ENCODE assay signal across 8 mouse cellular contexts in genomic region chr4:148038079-148038599, GRCm38 (mm10). TPM values are rescaled to one million over a fixed set of nuclear protein-coding genes. Genes with fewer than 3 reads are reported as not detected.
DNase-seq lines count a peak whose midpoint lies in the region; ATAC-seq and TF ChIP-seq lines count a peak whose summit lies in the region.

No protein-coding gene starts in this region.

- H3K9ac ChIP-seq in lung, embryonic 14.5 days, result peak overlapping the region; percentile 71
- peak overlapping the region; percentile 60 for H3K9ac ChIP-seq in embryonic facial prominence, embryonic 15.5 days
- H3K9ac ChIP-seq in intestine, postnatal 0 days (ENCODE audit: low read depth, low read length), result peak overlapping the region; percentile 53
- peak overlapping the region; percentile 81 for H3K9ac ChIP-seq in neural tube, embryonic 15.5 days (replicated peaks)

- no peak for TF ChIP-seq CTCF in lung, embryonic 14.5 days (IDR thresholded peaks at IDR 0.05; ENCODE audit: low read depth)
- TF ChIP-seq CTCF in intestine, postnatal 0 days (IDR thresholded peaks at IDR 0.05; ENCODE audit: low read depth), result peak; percentile 17; the same call in 1 of the 2 replicates

- no peak for ATAC-seq in lung, embryonic 14.5 days (ENCODE audit: insufficient read depth)
- ATAC-seq in embryonic facial prominence, embryonic 15.5 days (ENCODE audit: insufficient number of reproducible peaks, low FRiP score, low TSS enrichment, low read depth), result 0 out of 2 replicates have a peak, but pooled peaks have one; percentile 0
- no peak for ATAC-seq in intestine, postnatal 0 days
- peak; percentile 3 for ATAC-seq in neural tube, embryonic 15.5 days (ENCODE audit: low FRiP score)

- peak overlapping the region; percentile 58; the same call in 1 of the 2 replicates for H3K27ac ChIP-seq in lung, embryonic 14.5 days (ENCODE audit: low read depth)
- peak overlapping the region; percentile 86 for H3K27ac ChIP-seq in embryonic facial prominence, embryonic 15.5 days (replicated peaks)
- peak overlapping the region; percentile 82 for H3K27ac ChIP-seq in intestine, postnatal 0 days (ENCODE audit: low read depth, low read length)
- H3K27ac ChIP-seq in neural tube, embryonic 15.5 days (replicated peaks), result peak overlapping the region; percentile 94

- DNase-seq in lung, embryonic 14.5 days, result no peak
- DNase-seq in lung, postnatal 14 days, result no peak
- DNase-seq in right cerebral cortex, adult 18-20 months, result no peak
- DNase-seq in urinary bladder, postnatal 25 days (ENCODE audit: low spot score), result no peak
- DNase-seq in kidney, postnatal 25 days, result no peak

- H3K4me2 ChIP-seq in lung, embryonic 14.5 days, result peak overlapping the region; percentile 72
- H3K4me2 ChIP-seq in embryonic facial prominence, embryonic 15.5 days (replicated peaks), result peak overlapping the region; percentile 82
- peak overlapping the region; percentile 92 for H3K4me2 ChIP-seq in intestine, postnatal 0 days (replicated peaks; ENCODE audit: low read depth)
- peak overlapping the region; percentile 65 for H3K4me2 ChIP-seq in neural tube, embryonic 15.5 days

- peaks cover 23% of the 10 kb centered on the region for H3K4me1 ChIP-seq in lung, embryonic 14.5 days (ENCODE audit: insufficient read depth)
- peaks cover 45% of the 10 kb centered on the region for H3K4me1 ChIP-seq in embryonic facial prominence, embryonic 15.5 days
- H3K4me1 ChIP-seq in intestine, postnatal 0 days (replicated peaks; ENCODE audit: control insufficient read depth, insufficient read depth, low read length), result peaks cover 15% of the 10 kb centered on the region; the same call in 1 of the 2 replicates
- peaks cover 52% of the 10 kb centered on the region for H3K4me1 ChIP-seq in neural tube, embryonic 15.5 days

- H3K27me3 ChIP-seq in lung, embryonic 14.5 days (ENCODE audit: insufficient read depth, low read length), result no peaks in the 10 kb centered on the region
- no peaks in the 10 kb centered on the region for H3K27me3 ChIP-seq in embryonic facial prominence, embryonic 15.5 days
- H3K27me3 ChIP-seq in intestine, postnatal 0 days (replicated peaks; ENCODE audit: control insufficient read depth, insufficient read depth, low read length), result no peaks in the 10 kb centered on the region
- H3K27me3 ChIP-seq in neural tube, embryonic 15.5 days (replicated peaks), result no peaks in the 10 kb centered on the region

- H3K4me3 ChIP-seq in lung, embryonic 14.5 days (ENCODE audit: low read depth, low read length), result peak overlapping the region; percentile 74
- H3K4me3 ChIP-seq in embryonic facial prominence, embryonic 15.5 days (replicated peaks), result peak overlapping the region; percentile 84
- peak overlapping the region; percentile 80 for H3K4me3 ChIP-seq in intestine, postnatal 0 days (ENCODE audit: low read depth, low read length)
- peak overlapping the region; percentile 92 for H3K4me3 ChIP-seq in neural tube, embryonic 15.5 days (replicated peaks)

- H3K9me3 ChIP-seq in lung, embryonic 14.5 days (ENCODE audit: low read depth, low read length), result no peaks in the 10 kb centered on the region
- no peaks in the 10 kb centered on the region for H3K9me3 ChIP-seq in embryonic facial prominence, embryonic 15.5 days (replicated peaks)
- no peaks in the 10 kb centered on the region for H3K9me3 ChIP-seq in intestine, postnatal 0 days (ENCODE audit: control insufficient read depth)
- H3K9me3 ChIP-seq in neural tube, embryonic 15.5 days (replicated peaks), result no peaks in the 10 kb centered on the region

- peaks cover 13% of the 10 kb centered on the region; the same call in 1 of the 2 replicates for H3K36me3 ChIP-seq in lung, embryonic 14.5 days (ENCODE audit: insufficient read depth)
- peaks cover 11% of the 10 kb centered on the region; the same call in 1 of the 2 replicates for H3K36me3 ChIP-seq in embryonic facial prominence, embryonic 15.5 days
- no peaks in the 10 kb centered on the region for H3K36me3 ChIP-seq in intestine, postnatal 0 days (ENCODE audit: control insufficient read depth, insufficient read depth)
- H3K36me3 ChIP-seq in neural tube, embryonic 15.5 days, result peaks cover 14% of the 10 kb centered on the region

- 6% methylated on average over 26 of the region's 26 CpGs for WGBS in lung, embryonic 14.5 days
- 7% methylated on average over 26 of the region's 26 CpGs for WGBS in embryonic facial prominence, embryonic 15.5 days
- WGBS in intestine, postnatal 0 days, result 6% methylated on average over 24 of the region's 26 CpGs
- WGBS in neural tube, embryonic 15.5 days, result 7% methylated on average over 26 of the region's 26 CpGs

RNA-seq across cellular contexts. Expression of gene Clcn6, which starts 0.5 kb away (rescaled TPM):
- polyA plus RNA-seq in lung, embryonic 14.5 days (2014; fragmentation: Nextera tagmentation; extraction: Ambion mirVana), result 3.6 and 4.2 TPM in 2 replicates
- 6.3 and 7.6 TPM in 2 replicates for polyA plus RNA-seq in embryonic facial prominence, embryonic 15.5 days (2015; fragmentation: Nextera tagmentation; extraction: Ambion mirVana)
- polyA plus RNA-seq in intestine, postnatal 0 days (2015; fragmentation: Nextera tagmentation; extraction: Ambion mirVana), result 2.5 and 3.1 TPM in 2 replicates
- 28.0 and 29.0 TPM in 2 replicates for polyA plus RNA-seq in neural tube, embryonic 15.5 days (2015; fragmentation: Nextera tagmentation; extraction: Ambion mirVana)

RNA-seq across cellular contexts. Expression of gene Mthfr, which starts 0.7 kb away (rescaled TPM):
- polyA plus RNA-seq in lung, embryonic 14.5 days (2014; fragmentation: Nextera tagmentation; extraction: Ambion mirVana), result 18.7 and 20.4 TPM in 2 replicates
- polyA plus RNA-seq in embryonic facial prominence, embryonic 15.5 days (2015; fragmentation: Nextera tagmentation; extraction: Ambion mirVana), result 21.3 and 24.9 TPM in 2 replicates
- polyA plus RNA-seq in intestine, postnatal 0 days (2015; fragmentation: Nextera tagmentation; extraction: Ambion mirVana), result 11.7 and 12.6 TPM in 2 replicates
- 16.5 and 17.3 TPM in 2 replicates for polyA plus RNA-seq in neural tube, embryonic 15.5 days (2015; fragmentation: Nextera tagmentation; extraction: Ambion mirVana)

RNA-seq across cellular contexts. Expression of gene Nppa, which starts 37.6 kb away (rescaled TPM):
- polyA plus RNA-seq in lung, embryonic 14.5 days (2014; fragmentation: Nextera tagmentation; extraction: Ambion mirVana), result 17.4 TPM in 1 of 2 replicates, not detected in the other
- 0.42 and 0.43 TPM in 2 replicates for polyA plus RNA-seq in embryonic facial prominence, embryonic 15.5 days (2015; fragmentation: Nextera tagmentation; extraction: Ambion mirVana)
- 1.4 TPM in 2 replicates for polyA plus RNA-seq in intestine, postnatal 0 days (2015; fragmentation: Nextera tagmentation; extraction: Ambion mirVana)
- polyA plus RNA-seq in neural tube, embryonic 15.5 days (2015; fragmentation: Nextera tagmentation; extraction: Ambion mirVana), result 1.6 and 1.7 TPM in 2 replicates

RNA-seq across cellular contexts. Expression of gene Agtrap, which starts 49.7 kb away (rescaled TPM):
- 11.6 and 14.2 TPM in 2 replicates for polyA plus RNA-seq in lung, embryonic 14.5 days (2014; fragmentation: Nextera tagmentation; extraction: Ambion mirVana)
- polyA plus RNA-seq in embryonic facial prominence, embryonic 15.5 days (2015; fragmentation: Nextera tagmentation; extraction: Ambion mirVana), result 14.2 and 15.6 TPM in 2 replicates
- 27.7 and 31.3 TPM in 2 replicates for polyA plus RNA-seq in intestine, postnatal 0 days (2015; fragmentation: Nextera tagmentation; extraction: Ambion mirVana)
- 5.2 and 10.4 TPM in 2 replicates for polyA plus RNA-seq in neural tube, embryonic 15.5 days (2015; fragmentation: Nextera tagmentation; extraction: Ambion mirVana)

RNA-seq across cellular contexts. Expression of gene Nppb, which starts 52.6 kb away (rescaled TPM):
- polyA plus RNA-seq in lung, embryonic 14.5 days (2014; fragmentation: Nextera tagmentation; extraction: Ambion mirVana), result not detected in 2 replicates
- 0.37 and 0.44 TPM in 2 replicates for polyA plus RNA-seq in embryonic facial prominence, embryonic 15.5 days (2015; fragmentation: Nextera tagmentation; extraction: Ambion mirVana)
- polyA plus RNA-seq in intestine, postnatal 0 days (2015; fragmentation: Nextera tagmentation; extraction: Ambion mirVana), result not detected in 2 replicates
- polyA plus RNA-seq in neural tube, embryonic 15.5 days (2015; fragmentation: Nextera tagmentation; extraction: Ambion mirVana), result 0.33 TPM in 1 of 2 replicates, not detected in the other

Comparison
In these comparisons a context has a peak if more than half of its experiments do, and no peak if none do; other contexts are left out.
1. ATAC-seq: peak in embryonic facial prominence, embryonic 15.5 days (single experiment) and neural tube, embryonic 15.5 days (single experiment); none in lung, embryonic 14.5 days (single experiment) and intestine, postnatal 0 days (single experiment).
2. Peak in every context shown above with its lines, with median percentiles within 50 percentile points of each other: H3K27ac ChIP-seq, H3K4me2 ChIP-seq, H3K4me3 ChIP-seq and H3K9ac ChIP-seq.